Mouse (Mus musculus) E14TG2a.4 (cell line): Measurements from ENCODE around the gene Dock10.

Source experiments
- H3K27me3 ChIP-seq: 2 replicates; pipeline ENCODE4 v1.6.1; 2014; ENCODE audit warnings: low read length, control low read depth; ENCODE audit not compliant: insufficient read depth
- H3K36me3 ChIP-seq: 2 replicates; pipeline ENCODE4 v1.6.1; 2014; ENCODE audit warnings: low read length, control low read depth; ENCODE audit not compliant: insufficient read depth
- H3K4me1 ChIP-seq: replicated peaks from 2 replicates; pipeline ENCODE4 v1.6.1; 2014; ENCODE audit warnings: low read depth, low read length, control low read depth
- H3K4me3 ChIP-seq: replicated peaks from 2 replicates; pipeline ENCODE4 v1.5.1; 2014; ENCODE audit warnings: mild to moderate bottlenecking, low read length
- H3K9me3 ChIP-seq: 2 replicates; pipeline ENCODE4 v1.6.1; 2014; ENCODE audit warnings: low read length, control low read depth
- CTCF ChIP-seq: conservative IDR thresholded peaks from 2 replicates; pipeline ENCODE4 v1.5.1; 2014; ENCODE audit warnings: low read length
- NANOG ChIP-seq: IDR thresholded peaks from 2 replicates; pipeline ENCODE4 v1.6.1; 2014; ENCODE audit warnings: borderline replicate concordance, low read length, mixed read lengths
- POU5F1 ChIP-seq: IDR thresholded peaks from 2 replicates; pipeline ENCODE4 v1.6.1; 2014; ENCODE audit warnings: low read length, borderline replicate concordance

Gene Dock10

DNA sequence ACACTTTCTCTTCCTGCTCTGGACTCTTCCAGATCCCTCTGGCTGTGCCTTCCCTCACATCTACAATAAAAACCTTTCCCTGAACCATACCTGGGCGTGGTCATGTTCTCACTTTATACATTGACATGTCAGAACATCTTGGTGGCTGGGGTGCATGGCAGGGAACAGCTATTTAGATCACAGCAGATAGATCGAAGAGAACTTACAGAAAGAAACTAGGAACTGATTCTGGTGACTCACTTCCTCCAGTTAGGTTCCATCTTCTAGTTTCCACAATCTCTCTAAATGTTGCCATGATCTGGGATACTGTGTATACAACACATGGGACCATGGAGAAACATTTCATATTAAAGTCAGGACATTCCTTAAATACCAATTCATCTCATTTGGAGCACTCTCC, 304.4 kb downstream of the Dock10 start:
- no peaks in the 10 kb centered on the region for H3K4me1 ChIP-seq
- no peaks in the 10 kb centered on the region for H3K9me3 ChIP-seq
- no peak for TF ChIP-seq NANOG
- no peak for TF ChIP-seq CTCF
- TF ChIP-seq POU5F1 = no peak
- H3K36me3 ChIP-seq = no peaks in the 10 kb centered on the region
- no peak overlapping the region for H3K4me3 ChIP-seq
- H3K27me3 ChIP-seq = no peaks in the 10 kb centered on the region

DNA sequence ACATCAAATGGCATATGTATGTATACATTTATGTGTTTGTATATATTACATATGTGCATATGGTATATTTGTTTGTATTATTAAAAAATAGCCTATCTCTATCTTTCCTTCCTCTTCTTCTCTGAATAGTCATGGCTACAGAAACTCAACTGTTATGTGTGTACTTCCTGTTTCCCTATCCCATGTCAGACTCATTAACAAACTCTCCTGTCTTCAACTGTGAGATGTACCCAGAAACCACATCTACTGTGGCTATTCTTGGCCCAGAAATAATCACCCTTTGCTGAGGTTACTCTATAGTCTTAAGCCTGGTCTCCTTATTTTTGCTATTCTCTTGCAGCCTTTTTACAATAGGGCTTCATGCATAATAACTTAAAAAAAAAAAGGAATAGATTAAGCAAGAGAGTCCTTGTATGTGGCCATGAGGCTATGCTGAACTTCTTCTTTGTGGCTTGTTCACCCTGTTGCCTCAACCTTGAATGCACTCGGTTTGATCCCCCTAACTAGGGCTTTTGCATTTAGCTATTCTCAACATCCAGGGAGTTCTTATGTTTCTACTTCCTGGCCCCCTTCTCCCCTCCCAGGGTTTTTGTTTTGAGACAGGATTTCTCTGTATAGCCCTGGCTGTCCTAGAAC, 306.3 kb downstream of the Dock10 start:
- Histone ChIP-seq H3K4me3 (no peak overlapping the region), H3K9me3 (no peaks in the 10 kb centered on the region), H3K36me3 (no peaks in the 10 kb centered on the region), H3K4me1 (no peaks in the 10 kb centered on the region), H3K27me3 (no peaks in the 10 kb centered on the region)
- TF ChIP-seq POU5F1 (no peak), CTCF (no peak), NANOG (no peak)
